15 mouse cellular contexts compared by ENCODE assay signal in the genomic region with DNA sequence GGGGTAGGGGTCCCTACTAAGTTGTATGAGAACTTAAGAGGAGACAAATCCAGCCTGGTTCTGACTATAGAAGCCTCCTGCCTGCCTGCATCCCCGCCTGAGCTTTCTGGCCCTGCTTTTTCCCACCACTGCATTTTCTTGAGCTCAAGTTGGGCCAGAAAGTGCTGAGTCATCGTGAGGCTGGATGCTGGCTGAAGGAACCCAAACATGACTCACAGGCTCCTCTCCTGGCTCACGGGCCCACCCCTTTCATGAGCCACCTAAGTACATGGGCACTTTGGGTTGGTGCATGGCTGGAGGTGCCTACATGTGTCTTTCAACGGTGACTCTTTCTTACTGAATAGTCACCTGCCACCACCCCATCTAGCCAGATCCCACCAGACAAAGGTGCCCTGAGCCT. TPM values are rescaled to one million over a fixed set of nuclear protein-coding genes. Genes with fewer than 3 reads are reported as not detected.
DNase-seq lines count a peak whose midpoint lies in the region; ATAC-seq and TF ChIP-seq lines count a peak whose summit lies in the region.
"Had no signal": no experiment of that assay in that cellular context is flagged by ENCODE, and none has a peak within 500 bp of the region (broad histone marks: within the 10 kb centered on the region; RNA-seq: fewer than 3 reads in every experiment).

No protein-coding gene starts in this region.

- H3K4me1 ChIP-seq in forebrain, embryonic 10.5 days: no peaks in the 10 kb centered on the region
- no peaks in the 10 kb centered on the region for H3K4me1 ChIP-seq in kidney, adult 2 months (ENCODE audit: control insufficient read depth, insufficient read depth, low read length)
- H3K4me1 ChIP-seq in hindbrain, embryonic 14.5 days (replicated peaks; ENCODE audit: control insufficient read depth, insufficient read depth, low read length): no peaks in the 10 kb centered on the region
- H3K4me1 ChIP-seq: neural tube, embryonic 12.5 days had no signal

- WGBS in forebrain, embryonic 10.5 days: 79% methylated on average over 4 of the region's 4 CpGs
- 66% methylated on average over 4 of the region's 4 CpGs for WGBS in kidney, adult 2 months
- WGBS in hindbrain, embryonic 14.5 days: 85% methylated on average over 4 of the region's 4 CpGs

- TF ChIP-seq CTCF in kidney, adult 2 months (conservative IDR thresholded peaks at IDR 0.05; ENCODE audit: insufficient read depth, insufficient read length, low read depth, low read length): no peak

- no peak for TF ChIP-seq POLR2A in kidney, adult 2 months (IDR thresholded peaks at IDR 0.05; ENCODE audit: low read depth, low read length)

- H3K9ac ChIP-seq in hindbrain, embryonic 14.5 days: no peak overlapping the region
- H3K9ac ChIP-seq: neural tube, embryonic 12.5 days had no signal

- H3K36me3 ChIP-seq in forebrain, embryonic 10.5 days (replicated peaks): no peaks in the 10 kb centered on the region
- no peaks in the 10 kb centered on the region for H3K36me3 ChIP-seq in kidney, adult 2 months (ENCODE audit: control insufficient read depth, insufficient read depth, low read length)
- H3K36me3 ChIP-seq in hindbrain, embryonic 14.5 days (replicated peaks; ENCODE audit: control insufficient read depth, insufficient read depth): no peaks in the 10 kb centered on the region
- H3K36me3 ChIP-seq: neural tube, embryonic 12.5 days had no signal

- H3K9me3 ChIP-seq in forebrain, embryonic 10.5 days: no peaks in the 10 kb centered on the region
- H3K9me3 ChIP-seq in hindbrain, embryonic 14.5 days (ENCODE audit: control insufficient read depth, low read length): no peaks in the 10 kb centered on the region
- H3K9me3 ChIP-seq: neural tube, embryonic 12.5 days had no signal

- H3K27me3 ChIP-seq in forebrain, embryonic 10.5 days (ENCODE audit: poor library complexity, severe bottlenecking): no peaks in the 10 kb centered on the region
- no peaks in the 10 kb centered on the region for H3K27me3 ChIP-seq in kidney, adult 2 months (replicated peaks; ENCODE audit: control insufficient read depth, insufficient read depth, low read length)
- H3K27me3 ChIP-seq in hindbrain, embryonic 14.5 days (ENCODE audit: control insufficient read depth, insufficient read depth, low read length): no peaks in the 10 kb centered on the region
- H3K27me3 ChIP-seq: neural tube, embryonic 12.5 days had no signal

- H3K4me3 ChIP-seq in forebrain, embryonic 10.5 days: no peak overlapping the region
- no peak overlapping the region for H3K4me3 ChIP-seq in kidney, adult 2 months (ENCODE audit: insufficient read depth, low read depth, low read length)
- H3K4me3 ChIP-seq in hindbrain, embryonic 14.5 days (replicated peaks; ENCODE audit: low read length): no peak overlapping the region
- H3K4me3 ChIP-seq: neural tube, embryonic 12.5 days had no signal

- DNase-seq in layer of hippocampus, adult 11-12 months (ENCODE audit: low spot score): peak; percentile 23
- no peak for DNase-seq in layer of hippocampus, postnatal 10 days (ENCODE audit: low spot score in 2 of 2)
- peak; percentile 21 for DNase-seq in urinary bladder, postnatal 25 days (ENCODE audit: low spot score)
- DNase-seq in urinary bladder, postnatal 10 days (ENCODE audit: low spot score): no peak
- peak; percentile 6 for DNase-seq in c-Kit-positive CD71-positive TER-119-negative erythroid progenitor cells, embryonic 14.5 days (ENCODE audit: low read depth)
- no peak for DNase-seq in forebrain, embryonic 10.5 days (ENCODE audit: extremely low spot score, low spot score)
- DNase-seq in kidney, adult 2 months: no peak
- DNase-seq in hindbrain, embryonic 14.5 days (ENCODE audit: low spot score): no peak
- DNase-seq: cerebellum, postnatal 25 days; gastrocnemius, postnatal 36 days; heart, postnatal 36 days; spleen, adult 18-20 months had no signal

- H3K4me2 ChIP-seq in hindbrain, embryonic 14.5 days (replicated peaks): no peak overlapping the region
- H3K4me2 ChIP-seq: midbrain, embryonic 11.5 days; neural tube, embryonic 12.5 days had no signal

- no peak for ATAC-seq in hindbrain, embryonic 14.5 days (ENCODE audit: low FRiP score)
- ATAC-seq: intestine, postnatal 0 days had no signal

- H3K27ac ChIP-seq in forebrain, embryonic 10.5 days: no peak overlapping the region
- H3K27ac ChIP-seq in kidney, adult 2 months (ENCODE audit: insufficient read depth, low read depth, low read length): no peak overlapping the region
- H3K27ac ChIP-seq in hindbrain, embryonic 14.5 days: no peak overlapping the region
- H3K27ac ChIP-seq: neural tube, embryonic 12.5 days had no signal

RNA-seq across cellular contexts. Expression of a gene that starts 5.6 kb away (rescaled TPM):
- total RNA-seq in layer of hippocampus, postnatal 10 days (2021): 1 to 10 TPM; 1.1 to 1.2 TPM
- not detected in 2 replicates for polyA plus RNA-seq in forebrain, embryonic 10.5 days (2016; fragmentation: Nextera tagmentation; extraction: Ambion mirVana)
- polyA plus RNA-seq in kidney, adult 2 months (2012; rRNA removed): not detected in 2 replicates
- not detected in 2 replicates for polyA plus RNA-seq in hindbrain, embryonic 14.5 days (2014; fragmentation: Nextera tagmentation; extraction: Ambion mirVana)
- total RNA-seq: gastrocnemius, postnatal 36 days; heart, postnatal 36 days had no signal
- polyA plus RNA-seq: intestine, postnatal 0 days; midbrain, embryonic 11.5 days had no signal

RNA-seq across cellular contexts. Expression of a gene that starts 8.7 kb away (rescaled TPM):
- under 1 TPM in 1 of 2 experiments, not detected in 1; 0.43 TPM for total RNA-seq in layer of hippocampus, postnatal 10 days (2021)
- 1.9 and 2.0 TPM in 2 replicates for polyA plus RNA-seq in forebrain, embryonic 10.5 days (2016; fragmentation: Nextera tagmentation; extraction: Ambion mirVana)
- 1.3 and 1.4 TPM in 2 replicates for polyA plus RNA-seq in kidney, adult 2 months (2012; rRNA removed)
- 0.23 TPM in 1 of 2 replicates, not detected in the other for polyA plus RNA-seq in hindbrain, embryonic 14.5 days (2014; fragmentation: Nextera tagmentation; extraction: Ambion mirVana)
- total RNA-seq: gastrocnemius, postnatal 36 days had no signal

RNA-seq across cellular contexts. Expression of a gene that starts 50.0 kb away (rescaled TPM):
- not detected for total RNA-seq in layer of hippocampus, postnatal 10 days (2021)
- not detected in 2 replicates for polyA plus RNA-seq in forebrain, embryonic 10.5 days (2016; fragmentation: Nextera tagmentation; extraction: Ambion mirVana)
- not detected in 2 replicates for polyA plus RNA-seq in kidney, adult 2 months (2012; rRNA removed)
- polyA plus RNA-seq in hindbrain, embryonic 14.5 days (2014; fragmentation: Nextera tagmentation; extraction: Ambion mirVana): not detected in 2 replicates
- total RNA-seq: gastrocnemius, postnatal 36 days; heart, postnatal 36 days had no signal
- polyA plus RNA-seq: intestine, postnatal 0 days; midbrain, embryonic 11.5 days; neural tube, embryonic 12.5 days had no signal

RNA-seq across cellular contexts. Expression of a gene that starts 50.2 kb away (rescaled TPM):
- 1 to 10 TPM in 1 of 2 experiments, under 1 TPM in 1; 0.64 to 1.0 TPM for total RNA-seq in layer of hippocampus, postnatal 10 days (2021)
- 5.3 and 5.4 TPM in 2 replicates for polyA plus RNA-seq in forebrain, embryonic 10.5 days (2016; fragmentation: Nextera tagmentation; extraction: Ambion mirVana)
- 13.0 and 20.1 TPM in 2 replicates for polyA plus RNA-seq in kidney, adult 2 months (2012; rRNA removed)
- polyA plus RNA-seq in hindbrain, embryonic 14.5 days (2014; fragmentation: Nextera tagmentation; extraction: Ambion mirVana): 0.87 and 0.90 TPM in 2 replicates

Comparison
In these comparisons a context has a peak if more than half of its experiments do, and no peak if none do; other contexts are left out.
1. DNase-seq: peak in layer of hippocampus, adult 11-12 months (single experiment), urinary bladder, postnatal 25 days (single experiment) and c-Kit-positive CD71-positive TER-119-negative erythroid progenitor cells, embryonic 14.5 days (single experiment); none in layer of hippocampus, postnatal 10 days (0 of 2), urinary bladder, postnatal 10 days (single experiment), forebrain, embryonic 10.5 days (single experiment), kidney, adult 2 months (single experiment) and hindbrain, embryonic 14.5 days (single experiment).